9 mouse cellular contexts compared by ENCODE assay signal in the genomic region with DNA sequence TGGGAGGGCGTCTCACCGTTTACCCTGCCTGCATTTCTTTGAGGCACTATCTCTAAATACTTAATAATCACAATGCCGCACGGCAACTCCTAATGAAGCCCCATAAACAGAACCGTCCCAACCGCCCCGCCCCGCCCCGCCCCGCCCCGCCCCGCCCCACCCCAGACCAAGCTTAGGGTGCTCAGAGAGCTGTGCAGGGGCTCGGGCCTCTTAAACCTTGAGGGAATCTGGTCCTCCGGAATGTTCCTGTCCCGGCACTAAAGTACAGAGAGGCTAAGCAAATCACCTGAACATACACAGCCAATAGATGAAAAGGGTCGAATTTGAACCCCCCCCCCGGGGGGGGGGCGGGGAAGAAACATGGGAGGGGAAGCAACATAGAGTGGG.
DNase-seq lines count a peak whose midpoint lies in the region; ATAC-seq and TF ChIP-seq lines count a peak whose summit lies in the region.
"Had no signal": no experiment of that assay in that cellular context is flagged by ENCODE, and none has a peak within 500 bp of the region (broad histone marks: within the 10 kb centered on the region; RNA-seq: fewer than 3 reads in every experiment).

No protein-coding gene starts in this region.

- 2% methylated on average over 18 of the region's 18 CpGs for WGBS in intestine, embryonic 14.5 days
- 5% methylated on average over 18 of the region's 18 CpGs for WGBS in intestine, postnatal 0 days
- 2% methylated on average over 17 of the region's 18 CpGs for WGBS in embryonic facial prominence, embryonic 12.5 days
- 1% methylated on average over 17 of the region's 18 CpGs for WGBS in forebrain, embryonic 16.5 days
- 1% methylated on average over 14 of the region's 18 CpGs for WGBS in limb, embryonic 15.5 days

- TF ChIP-seq CTCF in intestine, postnatal 0 days (IDR thresholded peaks at IDR 0.05; ENCODE audit: low read depth): no peak

- H3K4me2 ChIP-seq in intestine, embryonic 14.5 days (ENCODE audit: low read length): peak overlapping the region; percentile 37
- no peak overlapping the region; the same call in 1 of the 2 replicates for H3K4me2 ChIP-seq in intestine, postnatal 0 days (replicated peaks; ENCODE audit: low read depth)
- peak overlapping the region; percentile 45 for H3K4me2 ChIP-seq in embryonic facial prominence, embryonic 12.5 days (replicated peaks)
- peak overlapping the region; percentile 34; the same call in 1 of the 2 replicates for H3K4me2 ChIP-seq in forebrain, embryonic 16.5 days (ENCODE audit: low read length)
- peak overlapping the region; percentile 32 for H3K4me2 ChIP-seq in limb, embryonic 15.5 days

- no peaks in the 10 kb centered on the region for H3K36me3 ChIP-seq in intestine, embryonic 14.5 days (ENCODE audit: control insufficient read depth, insufficient read depth, low read length)
- H3K36me3 ChIP-seq in intestine, postnatal 0 days (ENCODE audit: control insufficient read depth, insufficient read depth): no peaks in the 10 kb centered on the region
- H3K36me3 ChIP-seq in embryonic facial prominence, embryonic 12.5 days: no peaks in the 10 kb centered on the region
- H3K36me3 ChIP-seq in forebrain, embryonic 16.5 days (ENCODE audit: control insufficient read depth, insufficient read depth): no peaks in the 10 kb centered on the region
- no peaks in the 10 kb centered on the region for H3K36me3 ChIP-seq in limb, embryonic 15.5 days

- DNase-seq in intestine, embryonic 14.5 days (ENCODE audit: low spot score): no peak
- DNase-seq in urinary bladder, postnatal 25 days (ENCODE audit: low spot score): no peak
- DNase-seq in right cerebral cortex, postnatal 4 days: no peak
- DNase-seq: gastrocnemius, postnatal 14 days; thymus, adult 18-20 months had no signal

- no peak overlapping the region for H3K27ac ChIP-seq in intestine, embryonic 14.5 days (ENCODE audit: low read depth)
- H3K27ac ChIP-seq in intestine, postnatal 0 days (ENCODE audit: low read depth, low read length): no peak overlapping the region
- H3K27ac ChIP-seq in embryonic facial prominence, embryonic 12.5 days: no peak overlapping the region
- no peak overlapping the region for H3K27ac ChIP-seq in forebrain, embryonic 16.5 days (ENCODE audit: low read length)
- no peak overlapping the region for H3K27ac ChIP-seq in limb, embryonic 15.5 days

- H3K9ac ChIP-seq in intestine, embryonic 14.5 days (ENCODE audit: low read length): no peak overlapping the region
- no peak overlapping the region for H3K9ac ChIP-seq in intestine, postnatal 0 days (ENCODE audit: low read depth, low read length)
- no peak overlapping the region for H3K9ac ChIP-seq in embryonic facial prominence, embryonic 12.5 days
- H3K9ac ChIP-seq in forebrain, embryonic 16.5 days (replicated peaks; ENCODE audit: low read depth, low read length): no peak overlapping the region
- H3K9ac ChIP-seq in limb, embryonic 15.5 days: no peak overlapping the region

- no peaks in the 10 kb centered on the region; the same call in 1 of the 2 replicates for H3K27me3 ChIP-seq in intestine, embryonic 14.5 days (replicated peaks; ENCODE audit: control insufficient read depth, insufficient read depth, low read length)
- H3K27me3 ChIP-seq in intestine, postnatal 0 days (replicated peaks; ENCODE audit: control insufficient read depth, insufficient read depth, low read length): peaks cover 12% of the 10 kb centered on the region
- no peaks in the 10 kb centered on the region for H3K27me3 ChIP-seq in embryonic facial prominence, embryonic 12.5 days
- no peaks in the 10 kb centered on the region for H3K27me3 ChIP-seq in forebrain, embryonic 16.5 days (replicated peaks; ENCODE audit: control insufficient read depth, insufficient read depth, low read length)
- H3K27me3 ChIP-seq in limb, embryonic 15.5 days: no peaks in the 10 kb centered on the region

- 0 out of 2 replicates have a peak, but pooled peaks cover 12% of the 10 kb centered on the region for H3K4me1 ChIP-seq in intestine, embryonic 14.5 days (replicated peaks; ENCODE audit: control insufficient read depth, insufficient read depth, low read length)
- H3K4me1 ChIP-seq in intestine, postnatal 0 days (replicated peaks; ENCODE audit: control insufficient read depth, insufficient read depth, low read length): peaks cover 2% of the 10 kb centered on the region; the same call in 1 of the 2 replicates
- H3K4me1 ChIP-seq in embryonic facial prominence, embryonic 12.5 days: peaks cover 39% of the 10 kb centered on the region
- peaks cover 9% of the 10 kb centered on the region for H3K4me1 ChIP-seq in forebrain, embryonic 16.5 days (replicated peaks; ENCODE audit: control insufficient read depth, insufficient read depth, low read length)
- peaks cover 40% of the 10 kb centered on the region for H3K4me1 ChIP-seq in limb, embryonic 15.5 days

- H3K4me3 ChIP-seq in intestine, embryonic 14.5 days (ENCODE audit: low read depth, low read length): no peak overlapping the region
- no peak overlapping the region for H3K4me3 ChIP-seq in intestine, postnatal 0 days (ENCODE audit: low read depth, low read length)
- H3K4me3 ChIP-seq in embryonic facial prominence, embryonic 12.5 days: no peak overlapping the region
- H3K4me3 ChIP-seq in forebrain, embryonic 16.5 days (replicated peaks; ENCODE audit: low read length): no peak overlapping the region
- peak overlapping the region; percentile 9; the same call in 1 of the 2 replicates for H3K4me3 ChIP-seq in limb, embryonic 15.5 days

- H3K9me3 ChIP-seq in intestine, embryonic 14.5 days (ENCODE audit: control insufficient read depth, low read length): no peaks in the 10 kb centered on the region
- H3K9me3 ChIP-seq in intestine, postnatal 0 days (ENCODE audit: control insufficient read depth): no peaks in the 10 kb centered on the region
- H3K9me3 ChIP-seq in embryonic facial prominence, embryonic 12.5 days: no peaks in the 10 kb centered on the region
- H3K9me3 ChIP-seq in forebrain, embryonic 16.5 days (ENCODE audit: control insufficient read depth, low read length): no peaks in the 10 kb centered on the region
- H3K9me3 ChIP-seq in limb, embryonic 15.5 days: no peaks in the 10 kb centered on the region

- ATAC-seq in intestine, embryonic 14.5 days (replicated peaks; ENCODE audit: low FRiP score, low TSS enrichment, low read depth): no peak
- ATAC-seq in intestine, postnatal 0 days: no peak
- no peak for ATAC-seq in embryonic facial prominence, embryonic 12.5 days (ENCODE audit: insufficient number of reproducible peaks, insufficient read depth, low FRiP score, low TSS enrichment)
- ATAC-seq in forebrain, embryonic 16.5 days: no peak
- no peak for ATAC-seq in limb, embryonic 15.5 days (ENCODE audit: insufficient number of reproducible peaks, low FRiP score, low TSS enrichment, low read depth)
